Mouse (Mus musculus): ENCODE results near the gene Lbh.

DNA sequence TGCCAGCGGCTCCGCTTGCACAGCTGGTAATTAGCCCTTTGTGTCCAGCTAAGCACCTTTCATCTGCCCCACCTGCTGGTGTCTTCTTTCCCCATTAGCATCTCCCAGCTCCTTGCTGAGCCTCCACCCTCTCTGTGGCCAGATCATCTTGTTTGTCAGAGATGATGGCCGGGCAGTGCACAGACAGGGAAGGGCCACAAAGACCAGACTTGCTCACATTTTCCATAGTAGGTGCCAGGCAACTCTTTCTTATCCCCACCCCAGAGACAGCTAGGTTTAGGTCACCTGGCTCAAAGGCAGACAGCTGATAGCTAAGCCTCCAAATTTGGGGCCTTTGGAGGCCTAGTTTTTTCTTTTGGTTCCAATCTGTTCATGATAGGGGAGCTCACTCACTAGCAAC, 16.5 kb downstream of the Lbh start:
- TF ChIP-seq CTCF (IDR thresholded peaks at IDR 0.05; ENCODE audit: borderline replicate concordance, extremely low read depth, insufficient read depth, insufficient read length), result no peak
- no peak for TF ChIP-seq POLR2A (IDR thresholded peaks at IDR 0.05; ENCODE audit: borderline replicate concordance, extremely low read depth, insufficient read depth, insufficient read length, poor library complexity, severe bottlenecking)
